Mouse (Mus musculus): ENCODE data around the gene Tdrkh. TPM values are rescaled to one million over a fixed set of nuclear protein-coding genes. Genes with fewer than 3 reads are reported as not detected.

Gene Tdrkh
- polyA plus RNA-seq, 1 experiment from 2014 or later, result 13.3 TPM

GRCm38 (mm10) chr3:94372038-94372437 is 41.0 kb upstream of the Tdrkh start:
- Histone ChIP-seq H3K4me1 (ENCODE audit: control insufficient read depth, insufficient read depth, low read length) (peaks cover 7% of the 10 kb centered on the region), H3K4me3 (ENCODE audit: low read length) (no peak overlapping the region; the same call in 1 of the 2 replicates), H3K4me2 (replicated peaks; ENCODE audit: low read depth, low read length) (0 out of 2 replicates have a peak overlapping the region, but pooled peaks have one; percentile 28), H3K9me3 (ENCODE audit: control insufficient read depth, low read length) (no peaks in the 10 kb centered on the region), H3K27ac (ENCODE audit: low read depth, low read length) (no peak overlapping the region), H3K36me3 (ENCODE audit: control insufficient read depth, insufficient read depth, low read length) (no peaks in the 10 kb centered on the region), H3K27me3 (ENCODE audit: control insufficient read depth, insufficient read depth, low read length) (0 out of 2 replicates have a peak, but pooled peaks cover 2% of the 10 kb centered on the region), H3K9ac (ENCODE audit: low read depth, low read length) (no peak overlapping the region)
- ATAC-seq (ENCODE audit: low FRiP score, low TSS enrichment), result no peak
- WGBS, result 0% methylated on average over 2 of the region's 3 CpGs

- Histone ChIP-seq H3K9ac (ENCODE audit: low read depth, low read length) (peak within 1 kb of the TSS; percentile 37; the same call in 1 of the 2 replicates), H3K4me3 (ENCODE audit: low read length) (peak within 1 kb of the TSS; percentile 28), H3K4me1 (ENCODE audit: control insufficient read depth, insufficient read depth, low read length) (peaks cover 7% of the 10 kb centered on the region), H3K4me2 (replicated peaks; ENCODE audit: low read depth, low read length) (peak within 1 kb of the TSS; percentile 48), H3K27ac (ENCODE audit: low read depth, low read length) (no peak within 1 kb of the TSS), H3K36me3 (ENCODE audit: control insufficient read depth, insufficient read depth, low read length) (no peaks in the 10 kb centered on the region), H3K27me3 (ENCODE audit: control insufficient read depth, insufficient read depth, low read length) (0 out of 2 replicates have a peak, but pooled peaks cover 2% of the 10 kb centered on the region), H3K9me3 (ENCODE audit: control insufficient read depth, low read length) (no peaks in the 10 kb centered on the region)
- ATAC-seq (ENCODE audit: low FRiP score, low TSS enrichment), result peak; percentile 51
- 16% methylated on average over 5 of the region's 5 CpGs for WGBS
These were observed 40.4 kb upstream of the Tdrkh start, which contains the start of gene Rorc for GRCm38 (mm10) chr3:94372641-94373040. TSS of gene Rorc (plus strand) at chr3:94372794.

- Histone ChIP-seq H3K9ac (ENCODE audit: low read depth, low read length) (peak overlapping the region; percentile 37; the same call in 1 of the 2 replicates), H3K4me2 (replicated peaks; ENCODE audit: low read depth, low read length) (peak overlapping the region; percentile 48), H3K4me3 (ENCODE audit: low read length) (peak overlapping the region; percentile 28), H3K27me3 (ENCODE audit: control insufficient read depth, insufficient read depth, low read length) (0 out of 2 replicates have a peak, but pooled peaks cover 2% of the 10 kb centered on the region), H3K36me3 (ENCODE audit: control insufficient read depth, insufficient read depth, low read length) (no peaks in the 10 kb centered on the region), H3K9me3 (ENCODE audit: control insufficient read depth, low read length) (no peaks in the 10 kb centered on the region), H3K4me1 (ENCODE audit: control insufficient read depth, insufficient read depth, low read length) (peaks cover 7% of the 10 kb centered on the region), H3K27ac (ENCODE audit: low read depth, low read length) (no peak overlapping the region)
- WGBS, result 5% methylated on average over 9 of the region's 10 CpGs
- ATAC-seq (ENCODE audit: low FRiP score, low TSS enrichment), result peak; percentile 14; the same call in 1 of the 2 replicates
These were observed 40.0 kb upstream of the Tdrkh start for GRCm38 (mm10) chr3:94373090-94373489.

GRCm38 (mm10) chr3:94373597-94374011 is 39.5 kb upstream of the Tdrkh start:
- Histone ChIP-seq H3K4me2 (replicated peaks; ENCODE audit: low read depth, low read length) (peak overlapping the region; percentile 48), H3K4me1 (ENCODE audit: control insufficient read depth, insufficient read depth, low read length) (peaks cover 7% of the 10 kb centered on the region), H3K9ac (ENCODE audit: low read depth, low read length) (peak overlapping the region; percentile 37; the same call in 1 of the 2 replicates), H3K36me3 (ENCODE audit: control insufficient read depth, insufficient read depth, low read length) (no peaks in the 10 kb centered on the region), H3K9me3 (ENCODE audit: control insufficient read depth, low read length) (no peaks in the 10 kb centered on the region), H3K27me3 (ENCODE audit: control insufficient read depth, insufficient read depth, low read length) (0 out of 2 replicates have a peak, but pooled peaks cover 2% of the 10 kb centered on the region), H3K4me3 (ENCODE audit: low read length) (peak overlapping the region; percentile 28), H3K27ac (ENCODE audit: low read depth, low read length) (no peak overlapping the region)
- 0% methylated on average over 5 of the region's 5 CpGs for WGBS
- ATAC-seq (ENCODE audit: low FRiP score, low TSS enrichment), result peak; percentile 41; the same call in 1 of the 2 replicates

- peaks cover 7% of the 10 kb centered on the region for H3K4me1 ChIP-seq (ENCODE audit: control insufficient read depth, insufficient read depth, low read length)
- H3K9me3 ChIP-seq (ENCODE audit: control insufficient read depth, low read length), result no peaks in the 10 kb centered on the region
- H3K4me2 ChIP-seq (replicated peaks; ENCODE audit: low read depth, low read length), result no peak overlapping the region
- H3K27ac ChIP-seq (ENCODE audit: low read depth, low read length), result no peak overlapping the region
- no peaks in the 10 kb centered on the region for H3K36me3 ChIP-seq (ENCODE audit: control insufficient read depth, insufficient read depth, low read length)
- H3K4me3 ChIP-seq (ENCODE audit: low read length), result no peak overlapping the region
- no peak for ATAC-seq (ENCODE audit: low FRiP score, low TSS enrichment)
- H3K27me3 ChIP-seq (ENCODE audit: control insufficient read depth, insufficient read depth, low read length), result 0 out of 2 replicates have a peak, but pooled peaks cover 2% of the 10 kb centered on the region
- no peak overlapping the region for H3K9ac ChIP-seq (ENCODE audit: low read depth, low read length)
These were observed 38.4 kb upstream of the Tdrkh start for GRCm38 (mm10) chr3:94374636-94375035.

GRCm38 (mm10) chr3:94375146-94375545 is 37.9 kb upstream of the Tdrkh start:
- H3K9me3 ChIP-seq (ENCODE audit: control insufficient read depth, low read length), result no peaks in the 10 kb centered on the region
- H3K9ac ChIP-seq (ENCODE audit: low read depth, low read length), result no peak overlapping the region
- no peak overlapping the region for H3K27ac ChIP-seq (ENCODE audit: low read depth, low read length)
- peaks cover 7% of the 10 kb centered on the region for H3K4me1 ChIP-seq (ENCODE audit: control insufficient read depth, insufficient read depth, low read length)
- no peak overlapping the region for H3K4me3 ChIP-seq (ENCODE audit: low read length)
- no peaks in the 10 kb centered on the region for H3K36me3 ChIP-seq (ENCODE audit: control insufficient read depth, insufficient read depth, low read length)
- ATAC-seq (ENCODE audit: low FRiP score, low TSS enrichment), result no peak
- H3K27me3 ChIP-seq (ENCODE audit: control insufficient read depth, insufficient read depth, low read length), result 0 out of 2 replicates have a peak, but pooled peaks cover 2% of the 10 kb centered on the region
- no peak overlapping the region for H3K4me2 ChIP-seq (replicated peaks; ENCODE audit: low read depth, low read length)
- 77% methylated on average over 2 of the region's 2 CpGs for WGBS

- WGBS, result 56% methylated on average over 5 of the region's 5 CpGs
- no peak overlapping the region for H3K9ac ChIP-seq (ENCODE audit: low read depth, low read length)
- no peaks in the 10 kb centered on the region for H3K9me3 ChIP-seq (ENCODE audit: control insufficient read depth, low read length)
- H3K4me3 ChIP-seq (ENCODE audit: low read length), result no peak overlapping the region
- no peaks in the 10 kb centered on the region for H3K36me3 ChIP-seq (ENCODE audit: control insufficient read depth, insufficient read depth, low read length)
- 0 out of 2 replicates have a peak, but pooled peaks cover 2% of the 10 kb centered on the region for H3K27me3 ChIP-seq (ENCODE audit: control insufficient read depth, insufficient read depth, low read length)
- ATAC-seq (ENCODE audit: low FRiP score, low TSS enrichment), result no peak
- no peak overlapping the region for H3K27ac ChIP-seq (ENCODE audit: low read depth, low read length)
- H3K4me2 ChIP-seq (replicated peaks; ENCODE audit: low read depth, low read length), result no peak overlapping the region
- peaks cover 7% of the 10 kb centered on the region for H3K4me1 ChIP-seq (ENCODE audit: control insufficient read depth, insufficient read depth, low read length)
These were observed 37.2 kb upstream of the Tdrkh start for GRCm38 (mm10) chr3:94375861-94376260.

GRCm38 (mm10) chr3:94377028-94377923 is 35.8 kb upstream of the Tdrkh start:
- ATAC-seq (ENCODE audit: low FRiP score, low TSS enrichment), result no peak
- 18% methylated on average over 13 of the region's 13 CpGs for WGBS
- H3K4me2 ChIP-seq (replicated peaks; ENCODE audit: low read depth, low read length), result no peak overlapping the region
- H3K4me3 ChIP-seq (ENCODE audit: low read length), result no peak overlapping the region
- H3K27ac ChIP-seq (ENCODE audit: low read depth, low read length), result no peak overlapping the region
- H3K27me3 ChIP-seq (ENCODE audit: control insufficient read depth, insufficient read depth, low read length), result 0 out of 2 replicates have a peak, but pooled peaks cover 2% of the 10 kb centered on the region
- H3K4me1 ChIP-seq (ENCODE audit: control insufficient read depth, insufficient read depth, low read length), result peaks cover 7% of the 10 kb centered on the region
- H3K9me3 ChIP-seq (ENCODE audit: control insufficient read depth, low read length), result no peaks in the 10 kb centered on the region
- H3K9ac ChIP-seq (ENCODE audit: low read depth, low read length), result no peak overlapping the region
- H3K36me3 ChIP-seq (ENCODE audit: control insufficient read depth, insufficient read depth, low read length), result no peaks in the 10 kb centered on the region
